Mouse (Mus musculus): ENCODE results near the gene Map2k1. TPM values are rescaled to one million over a fixed set of nuclear protein-coding genes. Genes with fewer than 3 reads are reported as not detected.
A peak's percentile ranks its signal among the peaks of the same experiment; 100 is the strongest.
"Not testable (repeated sequence)": the region's sequence is repeated elsewhere in the genome, so short reads cannot be mapped to it uniquely, and the experiment has no call there.

The Map2k1 gene
- polyA plus RNA-seq, 1 experiment from 2014 or later = 100 TPM

- peak; percentile 43; the same call in 1 of the 2 replicates for ATAC-seq (ENCODE audit: insufficient number of reproducible peaks, low FRiP score, low TSS enrichment, low read depth)
- no peaks in the 10 kb centered on the region for H3K27me3 ChIP-seq
- WGBS = 40% methylated on average over 7 of the region's 7 CpGs
- no peak overlapping the region for H3K27ac ChIP-seq (replicated peaks)
- no peaks in the 10 kb centered on the region for H3K9me3 ChIP-seq (replicated peaks)
- no peaks in the 10 kb centered on the region for H3K4me1 ChIP-seq
- no peaks in the 10 kb centered on the region for H3K36me3 ChIP-seq
- no peak overlapping the region for H3K4me2 ChIP-seq (replicated peaks)
- H3K9ac ChIP-seq = no peak overlapping the region
- H3K4me3 ChIP-seq (replicated peaks) = no peak overlapping the region
These were observed 19.2 kb upstream of the Map2k1 start for GRCm38 (mm10) chr9:64272611-64273010.

DNA sequence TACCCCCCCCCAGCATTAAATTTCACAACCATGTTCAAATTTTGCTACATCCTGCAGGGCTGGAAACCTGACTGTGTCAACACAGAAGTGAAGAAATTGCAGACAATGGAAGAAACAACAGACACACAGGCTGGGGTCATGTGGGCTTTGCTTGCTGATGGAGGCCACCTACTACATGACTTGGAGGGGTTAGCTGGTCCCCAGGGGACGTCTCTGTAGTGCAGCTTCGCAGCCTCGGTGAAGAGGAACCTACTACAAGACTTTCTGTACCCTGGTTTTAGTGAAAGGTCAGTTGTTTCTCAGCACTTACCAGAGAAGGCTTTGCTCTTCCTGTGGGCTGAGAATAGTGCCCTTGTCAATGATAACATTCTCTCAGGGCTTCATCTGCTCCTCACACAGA, 17.8 kb upstream of the Map2k1 start:
- WGBS = 60% methylated on average over 3 of the region's 3 CpGs
- no peak overlapping the region for H3K9ac ChIP-seq
- H3K4me2 ChIP-seq (replicated peaks) = no peak overlapping the region
- H3K27ac ChIP-seq (replicated peaks) = no peak overlapping the region
- H3K4me1 ChIP-seq = no peaks in the 10 kb centered on the region
- H3K9me3 ChIP-seq (replicated peaks) = no peaks in the 10 kb centered on the region
- no peaks in the 10 kb centered on the region for H3K27me3 ChIP-seq
- no peak overlapping the region for H3K4me3 ChIP-seq (replicated peaks)
- no peaks in the 10 kb centered on the region for H3K36me3 ChIP-seq
- ATAC-seq (ENCODE audit: insufficient number of reproducible peaks, low FRiP score, low TSS enrichment, low read depth) = no peak

GRCm38 (mm10) chr9:64268836-64269235, 15.4 kb upstream of the Map2k1 start:
- H3K4me2 ChIP-seq (replicated peaks); H3K4me3 ChIP-seq (replicated peaks); ATAC-seq (ENCODE audit: insufficient number of reproducible peaks, low FRiP score, low TSS enrichment, low read depth); H3K36me3 ChIP-seq; H3K27me3 ChIP-seq; H3K27ac ChIP-seq (replicated peaks); H3K4me1 ChIP-seq; H3K9me3 ChIP-seq (replicated peaks); H3K9ac ChIP-seq: not testable (repeated sequence)
- WGBS = 93% methylated on average over 8 of the region's 8 CpGs

- Histone ChIP-seq H3K4me2 (replicated peaks) (no peak overlapping the region), H3K9me3 (replicated peaks) (no peaks in the 10 kb centered on the region), H3K4me1 (no peaks in the 10 kb centered on the region), H3K9ac (no peak overlapping the region), H3K27me3 (no peaks in the 10 kb centered on the region), H3K4me3 (replicated peaks) (no peak overlapping the region), H3K36me3 (no peaks in the 10 kb centered on the region), H3K27ac (replicated peaks) (no peak overlapping the region)
- no peak for ATAC-seq (ENCODE audit: insufficient number of reproducible peaks, low FRiP score, low TSS enrichment, low read depth)
- 81% methylated on average over 10 of the region's 10 CpGs for WGBS
These were observed 14.8 kb upstream of the Map2k1 start for GRCm38 (mm10) chr9:64268196-64268595.

GRCm38 (mm10) chr9:64267231-64267630, 13.8 kb upstream of the Map2k1 start:
- no peak overlapping the region for H3K9ac ChIP-seq
- ATAC-seq (ENCODE audit: insufficient number of reproducible peaks, low FRiP score, low TSS enrichment, low read depth) = no peak

GRCm38 (mm10) chr9:64264813-64265212, 11.4 kb upstream of the Map2k1 start:
- WGBS = 43% methylated on average over 1 of the region's 1 CpGs
- Histone ChIP-seq H3K9ac (no peak overlapping the region), H3K4me3 (replicated peaks) (no peak overlapping the region), H3K4me1 (no peaks in the 10 kb centered on the region), H3K27me3 (no peaks in the 10 kb centered on the region), H3K4me2 (replicated peaks) (no peak overlapping the region), H3K36me3 (no peaks in the 10 kb centered on the region), H3K9me3 (replicated peaks) (no peaks in the 10 kb centered on the region), H3K27ac (replicated peaks) (no peak overlapping the region)
- no peak for ATAC-seq (ENCODE audit: insufficient number of reproducible peaks, low FRiP score, low TSS enrichment, low read depth)

More at GRCm38 (mm10) chr9:64267231-64267630, 13.8 kb upstream of the Map2k1 start:
- H3K9me3 ChIP-seq (replicated peaks) = no peaks in the 10 kb centered on the region
- no peak overlapping the region for H3K27ac ChIP-seq (replicated peaks)
- H3K4me1 ChIP-seq = no peaks in the 10 kb centered on the region
- H3K27me3 ChIP-seq = no peaks in the 10 kb centered on the region
- 90% methylated on average over 1 of the region's 1 CpGs for WGBS
- no peak overlapping the region for H3K4me3 ChIP-seq (replicated peaks)
- no peaks in the 10 kb centered on the region for H3K36me3 ChIP-seq
- no peak overlapping the region for H3K4me2 ChIP-seq (replicated peaks)

- Histone ChIP-seq H3K4me3 (replicated peaks) (no peak overlapping the region), H3K4me2 (replicated peaks) (no peak overlapping the region), H3K9me3 (replicated peaks) (no peaks in the 10 kb centered on the region), H3K9ac (no peak overlapping the region), H3K4me1 (no peaks in the 10 kb centered on the region), H3K27me3 (no peaks in the 10 kb centered on the region), H3K36me3 (no peaks in the 10 kb centered on the region), H3K27ac (replicated peaks) (no peak overlapping the region)
- ATAC-seq (ENCODE audit: insufficient number of reproducible peaks, low FRiP score, low TSS enrichment, low read depth) = no peak
- 80% methylated on average over 4 of the region's 4 CpGs for WGBS
These were observed 7.6 kb upstream of the Map2k1 start for GRCm38 (mm10) chr9:64261023-64261422.

GRCm38 (mm10) chr9:64259906-64260305, 6.5 kb upstream of the Map2k1 start:
- Histone ChIP-seq H3K9ac (no peak overlapping the region), H3K27ac (replicated peaks) (no peak overlapping the region), H3K9me3 (replicated peaks) (no peaks in the 10 kb centered on the region), H3K36me3 (no peaks in the 10 kb centered on the region), H3K27me3 (no peaks in the 10 kb centered on the region), H3K4me2 (replicated peaks) (no peak overlapping the region), H3K4me1 (no peaks in the 10 kb centered on the region), H3K4me3 (replicated peaks) (no peak overlapping the region)
- no peak for ATAC-seq (ENCODE audit: insufficient number of reproducible peaks, low FRiP score, low TSS enrichment, low read depth)
- WGBS = 88% methylated on average over 5 of the region's 5 CpGs

- Histone ChIP-seq H3K4me2 (replicated peaks) (no peak overlapping the region), H3K27ac (replicated peaks) (no peak overlapping the region), H3K9me3 (replicated peaks) (no peaks in the 10 kb centered on the region), H3K4me3 (replicated peaks) (no peak overlapping the region), H3K27me3 (no peaks in the 10 kb centered on the region), H3K4me1 (peaks cover 5% of the 10 kb centered on the region), H3K9ac (no peak overlapping the region), H3K36me3 (no peaks in the 10 kb centered on the region)
- 90% methylated on average over 3 of the region's 3 CpGs for WGBS
- no peak for ATAC-seq (ENCODE audit: insufficient number of reproducible peaks, low FRiP score, low TSS enrichment, low read depth)
These were observed 2.8 kb upstream of the Map2k1 start for GRCm38 (mm10) chr9:64256204-64256603.

- 61% methylated on average over 3 of the region's 3 CpGs for WGBS
- H3K36me3 ChIP-seq = no peaks in the 10 kb centered on the region
These were observed 2.0 kb upstream of the Map2k1 start for GRCm38 (mm10) chr9:64255422-64255821.

GRCm38 (mm10) chr9:64252591-64253020, 825 bp downstream of the Map2k1 start:
- Histone ChIP-seq H3K4me3 (replicated peaks) (peak overlapping the region; percentile 75), H3K27ac (replicated peaks) (peak overlapping the region; percentile 96), H3K36me3 (no peaks in the 10 kb centered on the region), H3K4me1 (peaks cover 20% of the 10 kb centered on the region), H3K27me3 (no peaks in the 10 kb centered on the region), H3K4me2 (replicated peaks) (peak overlapping the region; percentile 73), H3K9ac (peak overlapping the region; percentile 69), H3K9me3 (replicated peaks) (no peaks in the 10 kb centered on the region)
- under 1% methylated on average over 16 of the region's 16 CpGs for WGBS
- no peak for ATAC-seq (ENCODE audit: insufficient number of reproducible peaks, low FRiP score, low TSS enrichment, low read depth)

More at GRCm38 (mm10) chr9:64255422-64255821, 2.0 kb upstream of the Map2k1 start:
- no peak for ATAC-seq (ENCODE audit: insufficient number of reproducible peaks, low FRiP score, low TSS enrichment, low read depth)
- Histone ChIP-seq H3K4me3 (replicated peaks) (no peak overlapping the region), H3K9me3 (replicated peaks) (no peaks in the 10 kb centered on the region), H3K9ac (no peak overlapping the region), H3K4me2 (replicated peaks) (no peak overlapping the region), H3K27me3 (no peaks in the 10 kb centered on the region), H3K4me1 (peaks cover 13% of the 10 kb centered on the region), H3K27ac (replicated peaks) (no peak overlapping the region)

GRCm38 (mm10) chr9:64250111-64250730, 3.2 kb downstream of the Map2k1 start:
- Histone ChIP-seq H3K27me3 (no peaks in the 10 kb centered on the region), H3K36me3 (no peaks in the 10 kb centered on the region), H3K4me2 (replicated peaks) (no peak overlapping the region), H3K4me3 (replicated peaks) (no peak overlapping the region), H3K4me1 (peaks cover 20% of the 10 kb centered on the region), H3K27ac (replicated peaks) (no peak overlapping the region), H3K9ac (no peak overlapping the region), H3K9me3 (replicated peaks) (no peaks in the 10 kb centered on the region)
- ATAC-seq (ENCODE audit: insufficient number of reproducible peaks, low FRiP score, low TSS enrichment, low read depth) = no peak

All from embryonic facial prominence, embryonic 15.5 days (tissue).